Mouse (Mus musculus) kidney, embryonic 16.5 days (tissue): ENCODE results near the gene Pold4. TPM values are rescaled to one million over a fixed set of nuclear protein-coding genes. Genes with fewer than 3 reads are reported as not detected.

ENCODE experiments used
- microRNA-seq: library from miRNA; unstranded; fragments of <30 nt; microRNA quantifications from one replicate; pipeline ENCODE4, GENCODE M21; 2016
- polyA plus RNA-seq: library from polyadenylated mRNA; unstranded; fragments of >200 nt; fragmentation: Nextera tagmentation; extraction: Ambion mirVana; gene quantifications from 2 replicates; pipeline ENCODE4 v1.2.1, GENCODE M21; 2015

The Pold4 gene
- polyA plus RNA-seq, 1 experiment from 2014 or later, result 34.2 TPM

Small RNA genes within 50 kb of the gene (microRNA-seq; reads per million reads assigned to microRNA genes)
- gene Gm26115 (not detected), gene Mir6985 (not detected)

Other genes starting within 250 kb of the Pold4 start
- 44.8 and 47.5 TPM in 2 replicates for gene Acy3, start 245.3 kb upstream of the Pold4 start, polyA plus RNA-seq
- gene Tbx10, start 239.1 kb upstream of the Pold4 start, polyA plus RNA-seq, result 1.5 TPM in 2 replicates
- 36.2 and 39.8 TPM in 2 replicates for gene Nudt8, start 231.3 kb upstream of the Pold4 start, polyA plus RNA-seq
- 3.9 and 5.2 TPM in 2 replicates for gene Gm49405, start 231.3 kb upstream of the Pold4 start, polyA plus RNA-seq
- 5.3 and 6.1 TPM in 2 replicates for gene Doc2g, start 228.6 kb upstream of the Pold4 start, polyA plus RNA-seq
- 261 and 285 TPM in 2 replicates for gene Ndufv1, start 219.1 kb upstream of the Pold4 start, polyA plus RNA-seq
- 526 and 535 TPM in 2 replicates for gene Gstp1, start 193.9 kb upstream of the Pold4 start, polyA plus RNA-seq
- 2.5 and 9.6 TPM in 2 replicates for gene Gstp2, start 185.9 kb upstream of the Pold4 start, polyA plus RNA-seq
- 0.36 and 0.49 TPM in 2 replicates for gene Gstp3, start 172.3 kb upstream of the Pold4 start, polyA plus RNA-seq
- 0.21 and 0.96 TPM in 2 replicates for gene Cabp2, start 150.3 kb upstream of the Pold4 start, polyA plus RNA-seq
- 135 and 138 TPM in 2 replicates for gene Cdk2ap2, start 134.7 kb upstream of the Pold4 start, polyA plus RNA-seq
- gene Pitpnm1, start 131.9 kb upstream of the Pold4 start, polyA plus RNA-seq, result 20.0 and 22.2 TPM in 2 replicates
- 115 and 120 TPM in 2 replicates for gene Aip, start 106.0 kb upstream of the Pold4 start, polyA plus RNA-seq
- not detected in 2 replicates for gene Gpr152, start 92.1 kb upstream of the Pold4 start, polyA plus RNA-seq
- 0.14 and 0.21 TPM in 2 replicates for gene Cabp4, start 87.9 kb upstream of the Pold4 start, polyA plus RNA-seq
- gene Coro1b, start 83.3 kb upstream of the Pold4 start, polyA plus RNA-seq, result 201 and 218 TPM in 2 replicates
- 0.49 and 1.1 TPM in 2 replicates for gene Ptprcap, start 78.3 kb upstream of the Pold4 start, polyA plus RNA-seq
- 62.9 and 63.7 TPM in 2 replicates for gene Rps6kb2, start 68.5 kb upstream of the Pold4 start, polyA plus RNA-seq
- gene Carns1, start 56.4 kb upstream of the Pold4 start, polyA plus RNA-seq, result 2.9 and 3.3 TPM in 2 replicates
- gene Tbc1d10c, start 40.6 kb upstream of the Pold4 start, polyA plus RNA-seq, result 2.5 and 3.1 TPM in 2 replicates
- 1,050 and 1,120 TPM in 2 replicates for gene Ppp1ca, start 39.8 kb upstream of the Pold4 start, polyA plus RNA-seq
- 39.4 and 39.9 TPM in 2 replicates for gene Rad9a, start 30.2 kb upstream of the Pold4 start, polyA plus RNA-seq
- 6.8 and 7.5 TPM in 2 replicates for gene Clcf1, start 17.7 kb upstream of the Pold4 start, polyA plus RNA-seq
- not detected in 2 replicates for gene AC109138.7, start 17.5 kb upstream of the Pold4 start, polyA plus RNA-seq
- 22.9 and 24.3 TPM in 2 replicates for gene Ssh3, start 37.3 kb downstream of the Pold4 start, polyA plus RNA-seq
- gene Ankrd13d, start 51.2 kb downstream of the Pold4 start, polyA plus RNA-seq, result 7.4 and 9.0 TPM in 2 replicates
- 15.9 and 20.0 TPM in 2 replicates for gene Grk2, start 74.3 kb downstream of the Pold4 start, polyA plus RNA-seq
- gene Kdm2a, start 166.4 kb downstream of the Pold4 start, polyA plus RNA-seq, result 47.5 and 56.2 TPM in 2 replicates
- 46.3 and 57.9 TPM in 2 replicates for gene Rhod, start 207.5 kb downstream of the Pold4 start, polyA plus RNA-seq
- gene Syt12, start 245.5 kb downstream of the Pold4 start, polyA plus RNA-seq, result 2.8 and 3.8 TPM in 2 replicates